8 mouse cellular contexts compared by ENCODE assay signal in genomic region chr11:50827010-50827953, GRCm38 (mm10). TPM values are rescaled to one million over a fixed set of nuclear protein-coding genes. Genes with fewer than 3 reads are reported as not detected.
A peak's percentile ranks its signal among the peaks of the same experiment; 100 is the strongest.
DNase-seq lines count a peak whose midpoint lies in the region; ATAC-seq and TF ChIP-seq lines count a peak whose summit lies in the region.

Gene Zfp354c (minus strand): TSS chr11:50827724.

- no peak for TF ChIP-seq POLR2A in bone marrow macrophage, adult 2 months (IDR thresholded peaks at IDR 0.05; ENCODE audit: borderline replicate concordance, low read depth, low read length)

- peak within 1 kb of the TSS; percentile 76 for H3K9ac ChIP-seq in embryonic facial prominence, embryonic 15.5 days
- H3K9ac ChIP-seq in heart, embryonic 11.5 days (ENCODE audit: low read depth, low read length), result peak within 1 kb of the TSS; percentile 95
- peak within 1 kb of the TSS; percentile 90 for H3K9ac ChIP-seq in kidney, embryonic 16.5 days (replicated peaks; ENCODE audit: low read length)

- peak within 1 kb of the TSS; percentile 59 for H3K4me2 ChIP-seq in embryonic facial prominence, embryonic 15.5 days (replicated peaks)
- H3K4me2 ChIP-seq in heart, embryonic 11.5 days, result peak within 1 kb of the TSS; percentile 79
- peak within 1 kb of the TSS; percentile 73 for H3K4me2 ChIP-seq in kidney, embryonic 16.5 days (replicated peaks; ENCODE audit: low read depth, low read length)

- WGBS in embryonic facial prominence, embryonic 15.5 days, result 1% methylated on average over 45 of the region's 45 CpGs
- 2% methylated on average over 45 of the region's 45 CpGs for WGBS in heart, embryonic 11.5 days (ENCODE audit: insufficient replicate concordance)
- WGBS in kidney, embryonic 16.5 days, result under 1% methylated on average over 36 of the region's 45 CpGs

- ATAC-seq in embryonic facial prominence, embryonic 15.5 days (ENCODE audit: insufficient number of reproducible peaks, low FRiP score, low TSS enrichment, low read depth), result peak; percentile 93
- peak; percentile 89 for ATAC-seq in heart, embryonic 11.5 days (replicated peaks; ENCODE audit: insufficient number of reproducible peaks, low FRiP score, low TSS enrichment)
- peak; percentile 96 for ATAC-seq in kidney, embryonic 16.5 days (ENCODE audit: low FRiP score, low TSS enrichment)
- ATAC-seq in monocyte, adult 5-6 weeks (replicated peaks; ENCODE audit: insufficient number of reproducible peaks, low FRiP score, low TSS enrichment, poor library complexity, severe bottlenecking), result peak; percentile 90

- H3K27ac ChIP-seq in bone marrow macrophage, adult 2 months (ENCODE audit: insufficient read depth, low read depth, low read length), result no peak within 1 kb of the TSS
- peak within 1 kb of the TSS; percentile 86 for H3K27ac ChIP-seq in embryonic facial prominence, embryonic 15.5 days (replicated peaks)
- H3K27ac ChIP-seq in heart, embryonic 11.5 days (ENCODE audit: low read depth, low read length), result no peak within 1 kb of the TSS
- H3K27ac ChIP-seq in kidney, embryonic 16.5 days (ENCODE audit: low read length), result peak within 1 kb of the TSS; percentile 0; the same call in 1 of the 2 replicates

- H3K4me3 ChIP-seq in bone marrow macrophage, adult 2 months (ENCODE audit: insufficient read depth, low read length), result peak within 1 kb of the TSS; percentile 97
- H3K4me3 ChIP-seq in embryonic facial prominence, embryonic 15.5 days (replicated peaks), result peak within 1 kb of the TSS; percentile 93
- peak within 1 kb of the TSS; percentile 92 for H3K4me3 ChIP-seq in heart, embryonic 11.5 days (ENCODE audit: low read depth, low read length)
- peak within 1 kb of the TSS; percentile 97 for H3K4me3 ChIP-seq in kidney, embryonic 16.5 days (ENCODE audit: low read length)

- DNase-seq in B cell, adult 2 months, result peak; percentile 83 to 85
- DNase-seq in liver, result peak; percentile 82
- DNase-seq in spleen, postnatal 36 days (ENCODE audit: low spot score in 2 of 2), result peak; percentile 77 to 82

- H3K4me1 ChIP-seq in bone marrow macrophage, adult 2 months (ENCODE audit: control insufficient read depth, insufficient read depth, low read length), result peaks cover 3% of the 10 kb centered on the region
- peaks cover 15% of the 10 kb centered on the region for H3K4me1 ChIP-seq in embryonic facial prominence, embryonic 15.5 days
- peaks cover 4% of the 10 kb centered on the region; the same call in 1 of the 2 replicates for H3K4me1 ChIP-seq in heart, embryonic 11.5 days (ENCODE audit: control insufficient read depth, insufficient read depth, low read length)
- H3K4me1 ChIP-seq in kidney, embryonic 16.5 days (ENCODE audit: insufficient read depth, low read length), result peaks cover 6% of the 10 kb centered on the region; the same call in 1 of the 2 replicates

- H3K27me3 ChIP-seq in embryonic facial prominence, embryonic 15.5 days, result no peaks in the 10 kb centered on the region
- no peaks in the 10 kb centered on the region for H3K27me3 ChIP-seq in heart, embryonic 11.5 days (ENCODE audit: control insufficient read depth, insufficient read depth, low read length)
- H3K27me3 ChIP-seq in kidney, embryonic 16.5 days (ENCODE audit: insufficient read depth, low read length), result no peaks in the 10 kb centered on the region

- peaks cover under 1% of the 10 kb centered on the region; the same call in 1 of the 2 replicates for H3K9me3 ChIP-seq in embryonic facial prominence, embryonic 15.5 days (replicated peaks)
- no peaks in the 10 kb centered on the region for H3K9me3 ChIP-seq in heart, embryonic 11.5 days (replicated peaks; ENCODE audit: control insufficient read depth, low read length)
- H3K9me3 ChIP-seq in kidney, embryonic 16.5 days (ENCODE audit: low read length), result peaks cover 2% of the 10 kb centered on the region; the same call in 1 of the 2 replicates

- H3K36me3 ChIP-seq in embryonic facial prominence, embryonic 15.5 days, result peaks cover 31% of the 10 kb centered on the region
- H3K36me3 ChIP-seq in heart, embryonic 11.5 days (ENCODE audit: control insufficient read depth, insufficient read depth, low read length), result peaks cover 19% of the 10 kb centered on the region
- H3K36me3 ChIP-seq in kidney, embryonic 16.5 days (ENCODE audit: insufficient read depth, low read length), result peaks cover 33% of the 10 kb centered on the region

- TF ChIP-seq CTCF in bone marrow macrophage, adult 2 months (IDR thresholded peaks at IDR 0.05; ENCODE audit: low read depth, low read length), result no peak

RNA-seq across cellular contexts. Expression of gene Zfp354c, which starts in this region (rescaled TPM):
- 0.82 and 0.89 TPM in 2 replicates for polyA plus RNA-seq in bone marrow macrophage, adult 2 months (2012; ENCODE audit: insufficient read depth, insufficient read length, missing spikeins)
- 34.2 and 35.1 TPM in 2 replicates for polyA plus RNA-seq in embryonic facial prominence, embryonic 15.5 days (2015; fragmentation: Nextera tagmentation; extraction: Ambion mirVana)
- 16.9 and 20.4 TPM in 2 replicates for polyA plus RNA-seq in heart, embryonic 11.5 days (2014; fragmentation: Nextera tagmentation; extraction: Ambion mirVana)
- polyA plus RNA-seq in kidney, embryonic 16.5 days (2015; fragmentation: Nextera tagmentation; extraction: Ambion mirVana), result 27.6 and 29.3 TPM in 2 replicates
- total RNA-seq in monocyte, adult 5-6 weeks (2017), result 0.19 to 0.97 TPM (median 0.85 TPM) in 3 replicates

Comparison
In these comparisons a context has a peak if more than half of its experiments do, and no peak if none do; other contexts are left out.
1. Peak in ATAC-seq in monocyte, adult 5-6 weeks; RNA of the gene not detected or under 1 TPM.
2. H3K27ac ChIP-seq: peak in embryonic facial prominence, embryonic 15.5 days (single experiment) and kidney, embryonic 16.5 days (single experiment); none in bone marrow macrophage, adult 2 months (single experiment) and heart, embryonic 11.5 days (single experiment).
3. Peak in every context shown above with its lines, with median percentiles within 50 percentile points of each other: DNase-seq, H3K4me3 ChIP-seq, ATAC-seq, H3K4me2 ChIP-seq and H3K9ac ChIP-seq.